Mouse (Mus musculus) liver, embryonic 11.5 days (tissue): ENCODE data around the gene Anks1. TPM values are rescaled to one million over a fixed set of nuclear protein-coding genes. Genes with fewer than 3 reads are reported as not detected.

ENCODE experiments used
- ATAC-seq: fragments of 200-750 bp; cut with Nextera tagmentation; replicated peaks from 2 replicates; pipeline ENCODE4 v1.8.0; 2017; ENCODE audit warnings: moderate number of reproducible peaks, mild to moderate bottlenecking, moderate TSS enrichment, moderate library complexity; ENCODE audit not compliant: low FRiP score
- DNase-seq: peaks from one replicate; pipeline ENCODE4 v3.0.0-alpha.2; 2017; ENCODE audit warnings: low spot score
- H3K27ac ChIP-seq: fragments of 300-500 bp; sonication (generic); 2 replicates; pipeline ENCODE4 v1.5.1; 2014; ENCODE audit warnings: mild to moderate bottlenecking, low read depth, low read length, control low read depth
- H3K27me3 ChIP-seq: fragments of 300-500 bp; sonication (generic); replicated peaks from 2 replicates; pipeline ENCODE4 v1.6.1; 2014; ENCODE audit warnings: low read length, mixed read lengths; ENCODE audit not compliant: control insufficient read depth, insufficient read depth
- H3K36me3 ChIP-seq: fragments of 300-500 bp; sonication (generic); 2 replicates; pipeline ENCODE4 v1.6.1; 2014; ENCODE audit warnings: mild to moderate bottlenecking, low read length, moderate library complexity, mixed read lengths; ENCODE audit not compliant: control insufficient read depth, insufficient read depth
- H3K4me1 ChIP-seq: fragments of 300-500 bp; sonication (generic); replicated peaks from 2 replicates; pipeline ENCODE4 v1.6.1; 2014; ENCODE audit warnings: low read length, mixed read lengths; ENCODE audit not compliant: control insufficient read depth, insufficient read depth
- H3K4me2 ChIP-seq: fragments of 300-500 bp; sonication (generic); 2 replicates; pipeline ENCODE4 v1.6.1; 2014; ENCODE audit warnings: mild to moderate bottlenecking, control low read depth, moderate library complexity
- H3K4me3 ChIP-seq: fragments of 300-500 bp; sonication (generic); 2 replicates; pipeline ENCODE4 v1.5.1; 2014; ENCODE audit warnings: low read depth, low read length, control low read depth
- H3K9ac ChIP-seq: fragments of 300-500 bp; sonication (generic); 2 replicates; pipeline ENCODE4 v1.6.1; 2014; ENCODE audit warnings: low read depth, low read length, control low read depth
- H3K9me3 ChIP-seq: fragments of 300-500 bp; sonication (generic); 2 replicates; pipeline ENCODE4 v1.6.1; 2016; ENCODE audit warnings: low read length, inconsistent platforms, mixed read lengths; ENCODE audit not compliant: control insufficient read depth
- WGBS: fragments of 180-500 bp; shearing (Covaris S2); extraction: QIAGEN DNeasy Blood & Tissue Kit; methylation state at CpG from one replicate; pipeline ENCODE4 v1.1.7; 2014; 5-methylcytosine and 5-hydroxymethylcytosine counted together
- polyA plus RNA-seq: library from polyadenylated mRNA; unstranded; fragments of >200 nt; fragmentation: Nextera tagmentation; extraction: Ambion mirVana; gene quantifications from 2 replicates; pipeline ENCODE4 v1.2.1, GENCODE M21; 2014

Anks1 gene
- polyA plus RNA-seq, 1 experiment from 2014 or later: 8.9 TPM

- Histone ChIP-seq H3K4me3 (no peak overlapping the region), H3K27ac (no peak overlapping the region), H3K4me1 (peaks cover 81% of the 10 kb centered on the region), H3K9me3 (no peaks in the 10 kb centered on the region), H3K36me3 (peaks cover 5% of the 10 kb centered on the region; the same call in 1 of the 2 replicates), H3K27me3 (no peaks in the 10 kb centered on the region), H3K9ac (peak overlapping the region; percentile 38; the same call in 1 of the 2 replicates), H3K4me2 (no peak overlapping the region; the same call in 1 of the 2 replicates)
- WGBS: 79% methylated on average over 2 of the region's 2 CpGs
- ATAC-seq: no peak
- DNase-seq: no peak
These were observed 101.8 kb downstream of the Anks1 start for GRCm38 (mm10) chr17:28010925-28011324.

GRCm38 (mm10) chr17:28012851-28013250 is 103.7 kb downstream of the Anks1 start:
- DNase-seq (no peak), ATAC-seq (no peak)
- no peaks in the 10 kb centered on the region for H3K9me3 ChIP-seq
- 0 out of 2 replicates have a peak overlapping the region, but pooled peaks have one; percentile 31 for H3K9ac ChIP-seq
- H3K36me3 ChIP-seq: peaks cover 5% of the 10 kb centered on the region; the same call in 1 of the 2 replicates
- H3K27me3 ChIP-seq: no peaks in the 10 kb centered on the region
- peak overlapping the region; percentile 17; the same call in 1 of the 2 replicates for H3K4me3 ChIP-seq
- H3K27ac ChIP-seq: peak overlapping the region; percentile 68
- peaks cover 69% of the 10 kb centered on the region for H3K4me1 ChIP-seq
- WGBS: 43% methylated on average over 6 of the region's 6 CpGs
- H3K4me2 ChIP-seq: peak overlapping the region; percentile 59

- Histone ChIP-seq H3K9me3 (no peaks in the 10 kb centered on the region), H3K36me3 (peaks cover 5% of the 10 kb centered on the region; the same call in 1 of the 2 replicates), H3K4me2 (peak overlapping the region; percentile 59), H3K27me3 (no peaks in the 10 kb centered on the region), H3K4me3 (peak overlapping the region; percentile 17; the same call in 1 of the 2 replicates), H3K27ac (peak overlapping the region; percentile 68), H3K9ac (0 out of 2 replicates have a peak overlapping the region, but pooled peaks have one; percentile 31), H3K4me1 (peaks cover 65% of the 10 kb centered on the region)
- peak; percentile 70 for DNase-seq
- ATAC-seq: peak; percentile 88
- 13% methylated on average over 12 of the region's 12 CpGs for WGBS
These were observed 104.3 kb downstream of the Anks1 start for GRCm38 (mm10) chr17:28013259-28013875.

DNA sequence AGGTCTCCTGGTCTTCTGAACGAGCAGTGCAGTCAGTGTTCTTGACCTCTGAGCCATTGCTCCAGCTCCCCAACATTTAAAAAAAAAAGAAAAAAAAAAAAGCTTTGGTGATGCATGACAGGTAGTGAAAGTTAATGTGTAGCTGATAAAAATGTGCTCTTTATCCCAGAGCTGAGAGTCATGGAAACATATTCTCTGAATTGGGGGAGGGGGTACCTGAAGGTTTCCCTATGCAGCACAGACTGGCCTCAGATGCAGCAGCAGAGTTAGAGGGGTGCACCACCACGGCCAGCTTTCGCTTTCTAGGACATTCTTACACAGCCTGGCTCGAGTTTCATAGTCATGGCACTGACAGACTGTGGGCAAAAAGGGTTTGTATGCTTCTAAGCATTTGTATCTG is 105.3 kb downstream of the Anks1 start:
- Histone ChIP-seq H3K4me3 (no peak overlapping the region), H3K27me3 (no peaks in the 10 kb centered on the region), H3K4me1 (peaks cover 63% of the 10 kb centered on the region), H3K36me3 (peaks cover 5% of the 10 kb centered on the region; the same call in 1 of the 2 replicates), H3K9me3 (no peaks in the 10 kb centered on the region), H3K27ac (peak overlapping the region; percentile 84), H3K9ac (no peak overlapping the region), H3K4me2 (peak overlapping the region; percentile 35)
- 61% methylated on average over 4 of the region's 4 CpGs for WGBS
- DNase-seq: no peak
- ATAC-seq: no peak

- peaks cover 5% of the 10 kb centered on the region; the same call in 1 of the 2 replicates for H3K36me3 ChIP-seq
- H3K27ac ChIP-seq: peak overlapping the region; percentile 84
- H3K4me2 ChIP-seq: peak overlapping the region; percentile 35
- ATAC-seq (peak; percentile 35; the same call in 1 of the 2 replicates), DNase-seq (no peak)
- H3K9ac ChIP-seq: peak overlapping the region; percentile 6; the same call in 1 of the 2 replicates
- H3K4me3 ChIP-seq: no peak overlapping the region
- no peaks in the 10 kb centered on the region for H3K9me3 ChIP-seq
- WGBS: 43% methylated on average over 17 of the region's 17 CpGs
- peaks cover 61% of the 10 kb centered on the region for H3K4me1 ChIP-seq
- H3K27me3 ChIP-seq: no peaks in the 10 kb centered on the region
These were observed 106.1 kb downstream of the Anks1 start for GRCm38 (mm10) chr17:28015068-28015730.

GRCm38 (mm10) chr17:28016056-28016797 is 107.1 kb downstream of the Anks1 start:
- WGBS: 65% methylated on average over 8 of the region's 8 CpGs
- no peaks in the 10 kb centered on the region for H3K27me3 ChIP-seq
- DNase-seq (no peak), ATAC-seq (no peak)
- H3K4me2 ChIP-seq: no peak overlapping the region; the same call in 1 of the 2 replicates
- H3K9ac ChIP-seq: no peak overlapping the region
- H3K4me3 ChIP-seq: no peak overlapping the region
- H3K36me3 ChIP-seq: peaks cover 5% of the 10 kb centered on the region; the same call in 1 of the 2 replicates
- H3K4me1 ChIP-seq: peaks cover 54% of the 10 kb centered on the region
- peak overlapping the region; percentile 84 for H3K27ac ChIP-seq
- no peaks in the 10 kb centered on the region for H3K9me3 ChIP-seq

GRCm38 (mm10) chr17:28018344-28018743 is 109.2 kb downstream of the Anks1 start:
- Histone ChIP-seq H3K27ac (no peak overlapping the region), H3K9ac (no peak overlapping the region), H3K9me3 (no peaks in the 10 kb centered on the region), H3K4me2 (no peak overlapping the region), H3K27me3 (no peaks in the 10 kb centered on the region), H3K4me3 (no peak overlapping the region), H3K4me1 (peaks cover 42% of the 10 kb centered on the region), H3K36me3 (no peaks in the 10 kb centered on the region)
- 74% methylated on average over 6 of the region's 6 CpGs for WGBS
- no peak for DNase-seq
- no peak for ATAC-seq

DNA sequence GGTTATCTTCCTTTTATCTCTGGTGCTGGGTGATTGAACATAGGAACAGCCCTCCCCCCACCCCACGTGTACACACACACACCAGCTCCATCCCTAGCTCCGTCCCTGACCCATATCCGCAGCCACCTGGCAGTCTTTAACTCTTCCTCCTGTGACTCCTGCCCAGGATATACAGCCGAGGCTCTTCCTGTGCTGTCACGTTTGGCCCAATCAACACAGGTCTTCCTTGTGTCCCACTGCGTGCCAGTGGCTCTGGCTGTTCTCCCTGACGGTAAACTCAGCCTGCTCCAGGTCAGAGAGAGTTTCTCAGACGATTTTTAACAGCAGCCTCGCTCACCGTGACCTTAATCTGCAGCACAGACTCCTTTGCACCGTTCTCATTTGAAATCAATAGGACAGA is 109.7 kb downstream of the Anks1 start:
- no peak overlapping the region for H3K9ac ChIP-seq
- no peak overlapping the region for H3K4me3 ChIP-seq
- no peaks in the 10 kb centered on the region for H3K9me3 ChIP-seq
- 70% methylated on average over 11 of the region's 11 CpGs for WGBS
- no peaks in the 10 kb centered on the region for H3K27me3 ChIP-seq
- H3K4me1 ChIP-seq: peaks cover 37% of the 10 kb centered on the region
- ATAC-seq: no peak
- H3K4me2 ChIP-seq: no peak overlapping the region
- no peak for DNase-seq
- no peak overlapping the region for H3K27ac ChIP-seq
- no peaks in the 10 kb centered on the region for H3K36me3 ChIP-seq
